Mouse (Mus musculus) neural tube, embryonic 11.5 days (tissue): ENCODE data around the gene Rbl2. TPM values are rescaled to one million over a fixed set of nuclear protein-coding genes. Genes with fewer than 3 reads are reported as not detected.
A peak's percentile ranks its signal among the peaks of the same experiment; 100 is the strongest.

Source experiments
- ATAC-seq: fragments of 200-750 bp; cut with Nextera tagmentation; 2 replicates; pipeline ENCODE4 v1.8.0; 2017; ENCODE audit warnings: moderate number of reproducible peaks, mild to moderate bottlenecking, moderate TSS enrichment, moderate library complexity; ENCODE audit not compliant: insufficient read depth, low FRiP score, low TSS enrichment
- DNase-seq: peaks from one replicate; pipeline ENCODE4 v3.0.0-alpha.2; 2015; ENCODE audit warnings: low spot score
- H3K27ac ChIP-seq: fragments of 300-500 bp; sonication (generic); 2 replicates; pipeline ENCODE4 v1.5.1; 2014; ENCODE audit warnings: low read depth, mild to moderate bottlenecking, low read length
- H3K27me3 ChIP-seq: fragments of 300-500 bp; sonication (generic); 2 replicates; pipeline ENCODE4 v1.6.1; 2014; ENCODE audit warnings: mild to moderate bottlenecking, low read length, mixed read lengths; ENCODE audit not compliant: control insufficient read depth, insufficient read depth
- H3K36me3 ChIP-seq: fragments of 300-500 bp; sonication (generic); 2 replicates; pipeline ENCODE4 v1.6.1; 2014; ENCODE audit warnings: mild to moderate bottlenecking, low read length, moderate library complexity, mixed read lengths; ENCODE audit not compliant: control insufficient read depth, insufficient read depth
- H3K4me1 ChIP-seq: fragments of 300-500 bp; sonication (generic); 2 replicates; pipeline ENCODE4 v1.6.1; 2014; ENCODE audit warnings: low read length, mixed read lengths; ENCODE audit not compliant: control insufficient read depth, insufficient read depth
- H3K4me2 ChIP-seq: fragments of 300-500 bp; sonication (generic); 2 replicates; pipeline ENCODE4 v1.6.1; 2014; ENCODE audit warnings: low read depth, mild to moderate bottlenecking, moderate library complexity
- H3K4me3 ChIP-seq: fragments of 300-500 bp; sonication (generic); 2 replicates; pipeline ENCODE4 v1.5.1; 2014; ENCODE audit warnings: low read depth, low read length
- H3K9ac ChIP-seq: fragments of 300-500 bp; sonication (generic); 2 replicates; pipeline ENCODE4 v1.6.1; 2014; ENCODE audit warnings: mild to moderate bottlenecking, low read length
- H3K9me3 ChIP-seq: fragments of 300-500 bp; sonication (generic); 2 replicates; pipeline ENCODE4 v1.6.1; 2016; ENCODE audit warnings: low read length; ENCODE audit not compliant: control insufficient read depth
- WGBS: fragments of 180-500 bp; shearing (Covaris S2); extraction: QIAGEN DNeasy Blood & Tissue Kit; methylation state at CpG from one replicate; pipeline ENCODE4 v1.1.7; 2014; 5-methylcytosine and 5-hydroxymethylcytosine counted together
- polyA plus RNA-seq: library from polyadenylated mRNA; unstranded; fragments of >200 nt; fragmentation: Nextera tagmentation; extraction: Ambion mirVana; gene quantifications from 2 replicates; pipeline ENCODE4 v1.2.1, GENCODE M21; 2014

The Rbl2 gene
- polyA plus RNA-seq, 1 experiment from 2014 or later = 15.7 TPM

- DNase-seq (no peak), ATAC-seq (no peak)
- Histone ChIP-seq H3K27ac (no peak overlapping the region), H3K4me2 (no peak overlapping the region), H3K4me3 (no peak overlapping the region), H3K9ac (no peak overlapping the region), H3K36me3 (no peaks in the 10 kb centered on the region), H3K4me1 (no peaks in the 10 kb centered on the region), H3K27me3 (no peaks in the 10 kb centered on the region), H3K9me3 (no peaks in the 10 kb centered on the region)
- 91% methylated on average over 7 of the region's 7 CpGs for WGBS
Observed at GRCm38 (mm10) chr8:91059884-91060510, 9.9 kb upstream of the Rbl2 start.

DNA sequence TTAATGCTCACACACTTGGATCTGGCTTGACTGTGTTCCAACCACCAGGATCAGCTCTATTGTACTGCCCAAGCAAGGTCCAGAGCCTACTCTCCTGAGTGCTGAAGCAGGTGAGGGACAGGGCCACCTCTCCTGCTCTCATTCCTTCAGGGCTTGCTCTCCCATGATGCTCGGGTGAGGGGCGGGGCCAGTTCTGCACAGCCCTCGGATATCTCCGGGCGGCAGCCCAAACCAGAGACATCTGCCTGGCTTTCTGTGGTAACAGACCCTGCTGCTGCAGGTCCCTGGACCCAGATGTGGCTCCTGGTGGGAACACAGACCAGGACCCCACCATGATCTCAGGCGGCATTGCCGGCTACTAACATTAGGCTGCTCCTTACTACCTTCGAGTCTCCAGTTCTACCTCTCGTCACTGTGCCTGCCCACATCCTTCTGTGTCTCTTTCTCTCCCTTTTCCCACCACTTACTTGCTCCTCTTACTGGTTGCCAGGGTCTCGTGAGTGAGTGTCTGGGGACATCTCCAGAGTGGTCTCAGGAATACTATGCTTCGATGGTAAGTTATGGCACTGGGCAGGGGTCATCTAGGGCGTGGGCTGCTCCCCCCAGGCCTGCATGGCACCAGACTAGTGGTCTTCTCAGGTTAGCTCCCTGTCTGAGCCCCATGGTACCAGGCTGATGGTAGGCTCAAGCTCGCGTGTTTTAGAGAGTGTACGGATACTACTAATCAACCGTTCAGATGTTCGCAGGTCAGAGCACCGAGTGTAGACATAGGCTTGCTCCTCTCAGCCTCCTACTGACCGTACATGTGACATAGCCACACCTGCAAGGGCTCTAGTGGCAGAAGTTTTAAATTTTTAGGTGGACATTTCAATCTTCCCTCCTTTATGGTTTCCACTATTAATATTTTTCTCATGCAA is 9.0 kb upstream of the Rbl2 start:
- DNase-seq = no peak
- H3K9ac ChIP-seq = no peak overlapping the region
- ATAC-seq = no peak
- 79% methylated on average over 19 of the region's 19 CpGs for WGBS
- no peaks in the 10 kb centered on the region for H3K27me3 ChIP-seq
- H3K36me3 ChIP-seq = no peaks in the 10 kb centered on the region
- H3K4me2 ChIP-seq = no peak overlapping the region
- no peak overlapping the region for H3K27ac ChIP-seq
- no peak overlapping the region for H3K4me3 ChIP-seq
- no peaks in the 10 kb centered on the region for H3K9me3 ChIP-seq
- no peaks in the 10 kb centered on the region for H3K4me1 ChIP-seq

DNA sequence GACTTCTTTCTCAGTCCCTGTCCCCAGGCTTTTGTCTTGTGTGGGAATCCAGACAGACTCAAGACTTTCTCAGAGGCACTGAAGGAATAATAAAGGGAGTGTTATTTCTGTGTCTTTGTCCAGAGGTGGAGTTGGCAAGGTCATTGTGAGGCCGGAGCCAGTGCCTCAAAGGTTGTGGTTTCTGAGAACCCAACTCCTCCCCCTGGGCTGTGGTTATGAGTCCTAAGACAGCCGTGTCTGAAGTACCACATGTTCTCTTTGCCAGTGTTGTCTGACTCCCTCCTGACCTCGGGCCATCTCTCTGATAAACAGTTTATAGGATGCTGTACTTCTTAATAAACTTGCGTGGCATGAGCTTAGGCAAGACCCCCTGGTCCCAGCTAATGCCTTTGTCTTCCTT is 4.7 kb upstream of the Rbl2 start:
- WGBS = 79% methylated on average over 4 of the region's 4 CpGs
- Histone ChIP-seq H3K27me3 (no peaks in the 10 kb centered on the region), H3K4me3 (no peak overlapping the region), H3K9me3 (no peaks in the 10 kb centered on the region), H3K9ac (no peak overlapping the region), H3K4me2 (no peak overlapping the region), H3K4me1 (no peaks in the 10 kb centered on the region), H3K27ac (no peak overlapping the region), H3K36me3 (no peaks in the 10 kb centered on the region)
- no peak for ATAC-seq
- DNase-seq = no peak

DNA sequence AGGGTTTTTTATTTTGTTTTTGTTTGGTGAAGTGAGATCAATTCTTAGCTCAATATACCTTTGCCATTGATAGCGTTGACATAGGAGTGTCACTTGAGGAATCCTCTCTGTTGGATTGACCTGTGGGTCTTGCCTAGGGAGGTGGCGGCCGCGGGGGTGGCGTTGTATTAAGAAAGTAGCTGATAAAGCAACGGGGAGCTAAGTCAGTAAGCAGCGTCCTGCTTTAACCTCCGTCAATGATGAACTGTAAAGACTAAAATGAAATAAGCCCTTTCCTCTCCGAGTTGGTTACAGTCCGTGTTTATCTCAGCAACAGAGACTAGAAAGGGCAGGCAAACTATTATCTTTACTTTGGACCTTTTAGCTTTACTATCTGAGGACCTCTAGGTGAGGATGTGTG is 450 bp upstream of the Rbl2 start:
- ATAC-seq = no peak

GRCm38 (mm10) chr8:91070275-91070859 is 510 bp downstream of the Rbl2 start:
- no peaks in the 10 kb centered on the region for H3K9me3 ChIP-seq
- peak overlapping the region; percentile 75 for H3K9ac ChIP-seq
- H3K4me2 ChIP-seq = peak overlapping the region; percentile 60
- H3K27ac ChIP-seq = peak overlapping the region; percentile 39
- DNase-seq (no peak), ATAC-seq (peak; percentile 72)
- no peaks in the 10 kb centered on the region; the same call in 1 of the 2 replicates for H3K4me1 ChIP-seq
- H3K4me3 ChIP-seq = peak overlapping the region; percentile 82
- H3K36me3 ChIP-seq = no peaks in the 10 kb centered on the region
- 0% methylated on average over 34 of the region's 34 CpGs for WGBS
- H3K27me3 ChIP-seq = no peaks in the 10 kb centered on the region

More for the DNA sequence above, 450 bp upstream of the Rbl2 start:
- 12% methylated on average over 10 of the region's 10 CpGs for WGBS
- Histone ChIP-seq H3K9me3 (no peaks in the 10 kb centered on the region), H3K4me1 (no peaks in the 10 kb centered on the region; the same call in 1 of the 2 replicates), H3K4me2 (peak overlapping the region; percentile 60), H3K4me3 (peak overlapping the region; percentile 82), H3K9ac (0 out of 2 replicates have a peak overlapping the region, but pooled peaks have one; percentile 23), H3K27ac (no peak overlapping the region), H3K36me3 (no peaks in the 10 kb centered on the region), H3K27me3 (no peaks in the 10 kb centered on the region)
- no peak for DNase-seq

DNA sequence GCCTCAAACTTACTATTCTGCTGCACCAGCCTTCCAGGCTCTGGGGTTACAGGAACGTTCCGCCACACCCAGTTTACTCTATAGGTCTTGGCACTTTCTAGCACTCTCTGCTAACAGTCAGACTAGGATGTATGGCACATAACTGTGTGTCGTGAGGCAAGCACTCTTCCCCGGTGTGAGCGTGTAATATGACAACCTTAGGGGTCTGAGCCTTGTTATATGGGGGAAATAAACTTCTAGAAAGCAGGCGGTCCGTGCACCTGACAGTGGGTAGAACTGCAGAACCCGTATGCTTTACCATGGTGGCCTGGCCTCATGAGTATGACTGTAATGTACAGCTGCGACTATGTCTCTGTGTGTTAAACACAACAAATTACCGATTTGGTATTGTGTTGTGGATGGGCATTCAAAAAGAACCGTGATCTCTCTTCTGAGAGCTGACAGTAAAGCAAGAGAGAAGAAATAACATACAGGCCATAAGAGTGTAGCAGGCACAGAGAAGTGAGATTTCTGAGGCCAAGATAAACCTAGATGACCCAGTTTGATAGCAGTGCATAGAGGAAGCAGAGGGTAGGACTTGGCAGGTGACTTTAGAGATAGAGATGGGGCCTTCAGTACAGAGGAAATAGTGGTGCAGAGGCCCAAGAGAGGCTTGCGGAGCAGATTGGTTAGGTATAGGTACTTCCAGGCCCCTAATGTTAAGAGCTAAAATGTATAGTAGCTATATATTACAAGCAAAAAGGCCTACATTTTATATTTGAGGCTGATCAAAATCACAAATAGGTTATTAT is 7.4 kb downstream of the Rbl2 start:
- Histone ChIP-seq H3K9ac (no peak overlapping the region), H3K36me3 (no peaks in the 10 kb centered on the region), H3K4me3 (no peak overlapping the region), H3K4me1 (no peaks in the 10 kb centered on the region), H3K4me2 (no peak overlapping the region), H3K27ac (no peak overlapping the region), H3K9me3 (no peaks in the 10 kb centered on the region), H3K27me3 (no peaks in the 10 kb centered on the region)
- no peak for DNase-seq
- ATAC-seq = no peak
- WGBS = 90% methylated on average over 12 of the region's 12 CpGs

DNA sequence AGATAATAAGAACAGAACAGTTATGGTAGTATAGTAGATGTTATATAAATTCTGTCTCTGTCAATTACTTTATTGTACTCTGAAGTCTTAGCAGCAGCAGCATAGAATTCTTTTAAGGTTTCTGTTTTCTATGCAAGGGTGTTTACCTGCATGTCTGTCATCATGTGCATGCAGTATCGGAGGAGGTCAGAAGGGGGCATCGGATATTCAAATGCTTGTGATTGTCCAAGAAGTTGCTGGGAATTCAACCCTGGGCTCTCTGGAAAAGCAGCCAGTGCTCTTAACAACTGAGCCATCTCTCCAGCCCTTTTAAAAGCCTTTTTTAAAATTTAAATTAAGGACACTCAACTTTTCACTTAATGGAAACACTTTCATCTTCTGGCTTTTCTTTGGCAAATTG is 9.8 kb downstream of the Rbl2 start:
- no peaks in the 10 kb centered on the region for H3K27me3 ChIP-seq
- ATAC-seq (no peak), DNase-seq (no peak)
- no peak overlapping the region for H3K4me3 ChIP-seq
- H3K36me3 ChIP-seq = no peaks in the 10 kb centered on the region
- H3K9ac ChIP-seq = no peak overlapping the region
- 93% methylated on average over 2 of the region's 2 CpGs for WGBS
- H3K4me2 ChIP-seq = no peak overlapping the region
- no peak overlapping the region for H3K27ac ChIP-seq
- no peaks in the 10 kb centered on the region for H3K9me3 ChIP-seq
- H3K4me1 ChIP-seq = no peaks in the 10 kb centered on the region

- Histone ChIP-seq H3K4me3 (no peak overlapping the region), H3K9ac (no peak overlapping the region), H3K36me3 (no peaks in the 10 kb centered on the region), H3K4me2 (no peak overlapping the region), H3K27ac (no peak overlapping the region), H3K9me3 (no peaks in the 10 kb centered on the region), H3K4me1 (no peaks in the 10 kb centered on the region), H3K27me3 (no peaks in the 10 kb centered on the region)
- WGBS = 81% methylated on average over 7 of the region's 7 CpGs
- DNase-seq (no peak), ATAC-seq (no peak)
Observed at GRCm38 (mm10) chr8:91081911-91082310, 12.1 kb downstream of the Rbl2 start.
